Mouse (Mus musculus): ENCODE data around the gene Tsfm. TPM values are rescaled to one million over a fixed set of nuclear protein-coding genes. Genes with fewer than 3 reads are reported as not detected.
"Not testable (repeated sequence)": the region's sequence is repeated elsewhere in the genome, so short reads cannot be mapped to it uniquely, and the experiment has no call there.

Gene Tsfm
- total RNA-seq, 2 experiments from 2014 or later, result 28.6 to 31.0 TPM

DNA sequence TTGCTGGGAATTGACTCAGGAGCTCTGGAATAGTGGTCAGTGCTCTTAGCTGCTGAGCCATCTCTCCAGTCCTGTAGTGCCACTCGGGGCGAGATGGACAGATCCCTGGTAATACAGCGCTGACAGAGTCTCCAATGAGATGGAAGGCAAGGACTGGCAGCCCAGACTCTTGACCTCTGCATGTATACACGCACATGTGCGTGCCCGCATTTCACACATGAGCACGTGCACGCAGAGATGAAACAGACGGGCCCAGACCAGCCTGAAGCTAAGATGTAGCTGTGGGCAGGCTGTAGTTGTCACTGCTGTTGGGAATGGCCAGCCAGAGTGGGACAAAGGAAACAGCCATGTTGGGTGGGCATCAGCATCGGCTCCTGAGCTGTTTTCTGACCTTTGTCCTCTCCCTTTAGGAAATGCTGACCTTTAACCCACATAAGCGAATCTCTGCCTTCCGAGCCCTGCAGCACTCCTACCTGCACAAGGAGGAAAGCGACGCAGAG lies 35.9 kb upstream of the Tsfm start:
- peak in 1 of 2 experiments; percentile 15 for DNase-seq (ENCODE audit: extremely low spot score in 1 of 2, low spot score in 2 of 2)
- intact Hi-C loops (cut with DNase I), result no loop called here

- peak in 1 of 2 experiments; percentile 29 for DNase-seq (ENCODE audit: extremely low spot score in 1 of 2, low spot score in 2 of 2)
- intact Hi-C loops (cut with DNase I), result no loop called here
These were observed 35.3 kb upstream of the Tsfm start for GRCm38 (mm10) chr10:127065981-127066380.

- DNase-seq (ENCODE audit: extremely low spot score in 1 of 2, low spot score in 2 of 2), result peak in 1 of 2 experiments; percentile 47
- intact Hi-C loops (cut with DNase I), result no loop called here
These were observed 33.6 kb upstream of the Tsfm start for GRCm38 (mm10) chr10:127063913-127064870.

GRCm38 (mm10) chr10:127063239-127063872 lies 32.7 kb upstream of the Tsfm start, which contains the start of gene Cdk4:
Cdk4 (plus strand) TSS chr10:127063534.
- intact Hi-C loops (cut with DNase I), result no loop called here
- DNase-seq (ENCODE audit: extremely low spot score in 1 of 2, low spot score in 2 of 2), result peak; percentile 98 to 99

DNA sequence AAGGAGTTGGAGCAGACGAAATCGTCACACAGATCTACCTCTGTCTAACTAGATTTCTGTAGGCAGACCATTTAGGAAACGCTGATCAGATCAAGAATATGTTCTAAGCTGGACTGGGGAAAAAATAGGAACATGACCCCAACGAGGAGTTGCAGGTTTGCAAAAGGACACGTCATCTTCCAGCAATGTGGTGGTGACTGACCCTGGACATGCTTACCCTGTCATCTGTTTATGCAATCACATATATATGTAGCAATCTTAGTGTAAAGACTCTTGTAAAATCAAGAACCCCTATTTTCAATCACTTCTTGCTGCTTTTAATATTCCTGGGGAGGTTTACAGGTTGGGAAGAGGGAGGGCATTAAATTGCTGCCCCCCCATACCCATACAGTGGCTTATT lies 31.9 kb upstream of the Tsfm start:
- intact Hi-C loops (cut with DNase I), result no loop called here
- no peak for DNase-seq (ENCODE audit: extremely low spot score in 1 of 2, low spot score in 2 of 2)

GRCm38 (mm10) chr10:127062101-127062500 lies 31.5 kb upstream of the Tsfm start:
- intact Hi-C loops (cut with DNase I); DNase-seq (ENCODE audit: extremely low spot score in 1 of 2, low spot score in 2 of 2): not testable (repeated sequence)

DNA sequence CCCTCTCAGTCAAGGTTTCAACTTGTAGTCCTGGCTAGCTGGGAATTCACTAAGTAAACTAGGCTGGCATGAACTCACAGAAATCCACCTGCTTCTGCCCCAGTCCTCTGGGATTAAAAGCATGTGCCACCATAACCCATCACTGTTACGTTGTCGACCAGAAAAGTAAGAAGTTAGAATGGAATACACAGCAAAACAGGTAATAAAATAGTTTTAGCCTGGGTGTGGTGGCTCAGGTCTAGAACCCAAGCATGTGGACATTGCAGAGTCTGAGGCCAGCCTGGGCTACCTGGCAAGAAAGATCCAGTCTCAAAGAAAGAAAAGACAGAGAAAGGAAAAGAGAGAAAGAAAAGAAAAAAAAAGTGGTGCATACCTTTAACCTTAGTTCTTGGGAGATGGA lies 30.9 kb upstream of the Tsfm start:
- intact Hi-C loops (cut with DNase I), result no loop called here
- no peak for DNase-seq (ENCODE audit: extremely low spot score in 1 of 2, low spot score in 2 of 2)

GRCm38 (mm10) chr10:127061085-127061484 lies 30.4 kb upstream of the Tsfm start:
- intact Hi-C loops (cut with DNase I), result no loop called here
- DNase-seq (ENCODE audit: extremely low spot score in 1 of 2, low spot score in 2 of 2), result peak in 1 of 2 experiments; percentile 18

DNA sequence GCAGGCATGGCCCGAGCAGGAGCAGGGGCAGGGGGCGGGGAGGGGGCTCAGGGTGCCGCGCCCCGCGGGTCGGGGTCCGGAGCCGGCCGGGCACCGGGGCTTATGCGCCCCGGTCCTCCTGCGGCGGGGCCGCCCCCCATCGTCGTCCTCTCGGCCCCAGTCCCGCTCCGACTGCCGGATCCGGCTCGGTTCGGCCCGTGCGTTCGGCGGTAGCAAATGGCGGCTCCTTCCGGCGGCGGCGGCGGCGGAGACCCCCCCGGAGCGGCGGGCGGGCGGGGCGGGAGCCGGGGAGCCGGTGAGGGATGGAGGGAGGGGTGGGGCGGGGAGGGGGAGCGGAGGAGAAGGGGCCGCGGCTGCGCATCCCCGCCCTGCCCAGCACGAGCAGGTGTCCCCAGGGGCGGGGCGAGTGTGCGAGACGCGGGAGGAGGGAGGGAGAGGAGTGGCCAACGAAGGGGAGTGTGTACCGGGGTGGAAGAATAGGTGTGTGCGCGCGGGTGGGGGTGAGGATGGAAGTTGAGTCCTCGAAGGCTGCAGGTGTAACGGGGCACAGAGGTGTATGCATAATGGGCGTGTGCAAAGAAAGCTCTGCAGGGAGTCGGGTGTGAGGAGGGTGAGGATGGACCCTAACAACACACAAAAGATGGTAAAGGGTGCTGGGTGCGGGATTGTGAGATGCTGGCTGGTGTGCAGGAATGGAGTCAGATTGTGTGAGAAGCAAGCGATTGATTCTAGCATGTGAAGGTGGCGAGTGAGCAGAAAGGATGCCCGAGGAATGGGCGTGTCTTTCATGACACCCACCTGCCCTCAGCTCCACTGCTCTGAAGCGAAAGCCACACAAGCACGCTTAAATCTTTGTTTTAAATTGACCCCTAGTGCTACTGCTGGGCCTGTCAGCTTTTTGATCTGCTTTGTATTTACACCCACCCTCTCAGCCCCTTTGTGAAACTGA lies 29.6 kb upstream of the Tsfm start, which contains the start of gene March9:
March9 (minus strand) TSS at position 217 of the 949 bp plus-strand sequence.
- DNase-seq (ENCODE audit: extremely low spot score in 1 of 2, low spot score in 2 of 2), result peak; percentile 71 to 86
- intact Hi-C loops (cut with DNase I), result no loop called here

DNA sequence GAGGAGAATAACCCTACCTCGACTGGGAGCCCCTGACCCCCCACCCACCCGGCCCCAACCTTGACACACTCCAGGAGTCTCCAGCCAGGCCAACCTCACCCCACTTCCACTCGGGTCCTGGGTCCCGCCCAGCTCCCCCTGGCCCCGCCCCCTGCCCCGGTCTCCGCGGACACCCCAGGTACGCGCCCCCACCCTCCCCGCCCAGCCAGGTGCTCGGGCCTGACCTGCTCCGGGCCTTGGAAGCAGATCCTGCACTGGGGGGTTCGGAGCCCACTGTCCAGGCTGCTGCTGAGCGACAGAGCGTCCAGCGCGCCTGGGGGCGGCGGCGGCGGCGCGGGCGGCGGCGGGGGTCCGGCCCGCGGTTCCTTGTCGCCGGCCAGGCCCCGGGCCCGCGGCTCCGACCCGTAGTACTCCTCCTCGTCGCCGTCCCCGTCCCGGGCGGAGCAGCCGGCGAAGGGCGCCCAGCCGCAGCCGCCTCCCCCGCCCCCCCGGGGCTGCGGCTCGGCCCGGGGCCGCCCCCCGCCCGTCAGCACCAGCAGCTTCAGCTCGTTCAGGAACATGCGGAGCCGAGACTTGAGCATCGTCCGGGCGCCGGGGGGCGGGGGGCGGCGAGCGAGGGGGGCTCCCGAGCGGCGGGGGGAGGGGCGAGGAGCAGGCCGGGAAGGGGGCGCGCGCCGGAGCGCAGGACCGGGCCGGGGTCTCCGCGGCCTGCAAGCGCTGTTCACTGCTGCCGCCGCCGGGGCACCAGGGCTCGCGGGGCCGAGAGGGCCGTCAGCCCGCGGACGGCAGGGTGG lies 28.7 kb upstream of the Tsfm start:
- peak in 1 of 2 experiments; percentile 72 for DNase-seq (ENCODE audit: extremely low spot score in 1 of 2, low spot score in 2 of 2)
- intact Hi-C loops (cut with DNase I), result no loop called here

DNA sequence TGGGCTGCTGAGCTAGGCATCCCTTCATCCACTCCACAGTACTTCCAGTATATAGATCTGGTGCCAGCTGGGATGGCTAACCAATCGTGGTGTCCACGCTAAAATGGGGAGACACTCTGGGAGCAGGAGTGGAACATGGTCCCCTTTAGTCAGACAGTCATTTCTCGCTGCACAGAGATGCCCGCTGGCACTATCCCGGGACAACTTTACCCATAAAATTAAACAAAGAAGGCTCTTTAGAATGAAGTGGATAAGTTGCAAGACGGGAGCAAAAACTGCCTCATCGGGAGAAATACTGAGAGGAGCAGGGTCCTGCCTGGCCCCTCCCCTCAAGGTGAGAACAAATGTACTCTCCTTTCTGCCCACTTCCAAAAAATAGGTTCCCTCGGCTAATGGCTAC lies 28.1 kb upstream of the Tsfm start:
- intact Hi-C loops (cut with DNase I), result no loop called here
- no peak for DNase-seq (ENCODE audit: extremely low spot score in 1 of 2, low spot score in 2 of 2)

GRCm38 (mm10) chr10:127058161-127058560 lies 27.5 kb upstream of the Tsfm start:
- intact Hi-C loops (cut with DNase I), result no loop called here
- peak in 1 of 2 experiments; percentile 82 for DNase-seq (ENCODE audit: extremely low spot score in 1 of 2, low spot score in 2 of 2)

DNA sequence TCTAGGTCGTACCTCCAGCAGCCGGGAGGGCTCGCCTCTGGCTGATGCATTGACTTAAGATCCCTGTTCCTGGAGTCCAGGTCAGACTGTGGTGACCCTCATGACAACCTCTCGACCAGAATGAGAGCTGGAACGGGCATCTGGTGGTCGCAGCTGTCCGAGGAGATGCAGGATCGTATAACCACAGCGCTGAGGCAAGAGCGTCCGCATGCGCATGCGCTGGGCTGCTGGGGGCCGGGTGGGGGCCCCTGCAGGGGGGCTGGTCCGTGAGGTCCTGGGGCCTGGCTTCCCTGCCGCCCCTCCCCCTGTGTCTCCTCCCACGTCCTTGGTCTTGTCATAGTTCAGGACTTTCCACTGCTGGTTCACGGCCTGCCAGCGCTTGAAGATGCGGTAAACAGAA lies 25.9 kb upstream of the Tsfm start:
- intact Hi-C loops (cut with DNase I), result no loop called here
- no peak for DNase-seq (ENCODE audit: extremely low spot score in 1 of 2, low spot score in 2 of 2)

DNA sequence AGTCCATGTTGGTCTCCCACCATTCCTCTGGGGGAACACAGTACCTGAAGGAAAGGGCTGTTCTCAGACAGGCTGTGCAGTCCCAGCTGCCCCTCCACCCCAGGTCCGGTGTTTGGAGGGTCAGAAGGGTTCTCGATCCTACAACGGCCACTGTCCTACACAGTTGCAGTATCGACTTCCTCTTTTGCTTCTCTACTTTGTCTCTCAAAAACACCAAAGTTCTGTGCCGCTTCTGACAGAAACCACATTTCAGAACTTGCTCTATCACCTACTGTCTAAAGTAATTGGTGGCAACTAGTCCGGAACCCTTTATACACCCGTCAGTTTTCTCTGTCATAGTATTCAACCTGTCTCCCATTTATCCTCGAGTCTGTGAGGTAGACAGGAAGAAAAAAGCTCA lies 24.8 kb upstream of the Tsfm start:
- intact Hi-C loops (cut with DNase I), result no loop called here
- DNase-seq (ENCODE audit: extremely low spot score in 1 of 2, low spot score in 2 of 2), result no peak

GRCm38 (mm10) chr10:127054646-127055045 lies 24.0 kb upstream of the Tsfm start:
- DNase-seq (ENCODE audit: extremely low spot score in 1 of 2, low spot score in 2 of 2), result no peak
- intact Hi-C loops (cut with DNase I), result no loop called here

- DNase-seq (ENCODE audit: extremely low spot score in 1 of 2, low spot score in 2 of 2), result no peak
- intact Hi-C loops (cut with DNase I), result no loop called here
These were observed 19.5 kb upstream of the Tsfm start for GRCm38 (mm10) chr10:127050119-127050474.

DNA sequence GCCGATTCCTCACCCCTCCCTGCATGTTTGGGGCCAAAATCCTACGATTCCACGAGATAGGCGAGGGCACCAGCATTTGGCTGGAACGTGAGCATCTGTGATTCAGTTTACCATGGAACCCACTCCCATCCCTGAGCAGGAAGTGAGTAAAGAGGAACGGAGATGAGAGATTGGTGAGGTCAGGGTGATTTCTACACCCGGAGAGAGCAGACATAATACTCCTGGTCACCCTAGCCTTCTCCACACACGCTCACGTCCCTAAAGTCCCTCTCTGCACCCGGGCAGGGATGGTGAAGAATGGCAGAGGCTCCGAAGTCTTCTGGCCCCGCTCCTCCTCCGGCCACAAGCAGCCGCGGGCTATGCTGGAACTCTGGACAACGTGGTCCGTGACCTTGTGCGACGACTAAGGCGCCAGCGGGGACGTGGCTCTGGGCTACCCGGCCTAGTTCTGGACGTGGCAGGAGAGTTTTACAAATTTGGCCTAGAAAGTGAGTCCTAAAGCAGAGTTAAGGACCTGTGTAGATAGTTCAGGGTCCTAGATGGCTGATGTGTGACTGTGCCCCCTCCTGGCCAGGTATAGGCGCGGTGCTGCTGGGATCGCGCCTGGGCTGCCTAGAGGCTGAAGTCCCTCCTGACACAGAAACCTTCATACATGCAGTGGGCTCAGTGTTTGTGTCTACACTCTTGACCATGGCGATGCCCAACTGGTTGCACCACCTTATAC lies 18.9 kb upstream of the Tsfm start:
- intact Hi-C loops (cut with DNase I), result no loop called here
- no peak for DNase-seq (ENCODE audit: extremely low spot score in 1 of 2, low spot score in 2 of 2)

Measured in left cerebral cortex, postnatal 10 days (tissue).